Mouse (Mus musculus): Measurements from ENCODE around the gene Tmem202. TPM values are rescaled to one million over a fixed set of nuclear protein-coding genes. Genes with fewer than 3 reads are reported as not detected.

Tmem202 gene
- total and polyA plus RNA-seq, 2 experiments from 2014 or later: 0.99 to 1.4 TPM

GRCm38 (mm10) chr9:59531645-59532044 is 8.0 kb downstream of the Tmem202 start:
- TF ChIP-seq CTCF (IDR thresholded peaks at IDR 0.05): no peak
- H3K4me3 ChIP-seq (ENCODE audit: low read depth, low read length): no peak overlapping the region
- H3K36me3 ChIP-seq (ENCODE audit: insufficient read depth, low read length): no peaks in the 10 kb centered on the region
- no peak for ATAC-seq (ENCODE audit: low FRiP score)
- WGBS: 25% methylated on average over 5 of the region's 5 CpGs
- no peaks in the 10 kb centered on the region for H3K9me3 ChIP-seq (ENCODE audit: low read length)
- no peak for DNase-seq (ENCODE audit: low spot score)
- H3K27ac ChIP-seq (ENCODE audit: low read depth, low read length): no peak overlapping the region
- H3K27me3 ChIP-seq (ENCODE audit: insufficient read depth, low read length): no peaks in the 10 kb centered on the region
- no peaks in the 10 kb centered on the region for H3K4me1 ChIP-seq (ENCODE audit: insufficient read depth, low read length)
- no peak overlapping the region for H3K9ac ChIP-seq (replicated peaks; ENCODE audit: low read length, poor library complexity, severe bottlenecking)
- no peak overlapping the region for H3K4me2 ChIP-seq (ENCODE audit: low read depth, low read length, poor library complexity, severe bottlenecking)

GRCm38 (mm10) chr9:59528274-59528673 is 11.4 kb downstream of the Tmem202 start:
- no peak overlapping the region for H3K9ac ChIP-seq (replicated peaks; ENCODE audit: low read length, poor library complexity, severe bottlenecking)
- ATAC-seq (ENCODE audit: low FRiP score): no peak
- no peak for TF ChIP-seq CTCF (IDR thresholded peaks at IDR 0.05)
- H3K4me1 ChIP-seq (ENCODE audit: insufficient read depth, low read length): no peaks in the 10 kb centered on the region
- no peak overlapping the region for H3K27ac ChIP-seq (ENCODE audit: low read depth, low read length)
- H3K4me3 ChIP-seq (ENCODE audit: low read depth, low read length): no peak overlapping the region
- no peak for DNase-seq (ENCODE audit: low spot score)
- H3K36me3 ChIP-seq (ENCODE audit: insufficient read depth, low read length): no peaks in the 10 kb centered on the region
- 86% methylated on average over 2 of the region's 2 CpGs for WGBS
- H3K27me3 ChIP-seq (ENCODE audit: insufficient read depth, low read length): no peaks in the 10 kb centered on the region
- H3K4me2 ChIP-seq (ENCODE audit: low read depth, low read length, poor library complexity, severe bottlenecking): no peak overlapping the region
- no peaks in the 10 kb centered on the region for H3K9me3 ChIP-seq (ENCODE audit: low read length)

DNA sequence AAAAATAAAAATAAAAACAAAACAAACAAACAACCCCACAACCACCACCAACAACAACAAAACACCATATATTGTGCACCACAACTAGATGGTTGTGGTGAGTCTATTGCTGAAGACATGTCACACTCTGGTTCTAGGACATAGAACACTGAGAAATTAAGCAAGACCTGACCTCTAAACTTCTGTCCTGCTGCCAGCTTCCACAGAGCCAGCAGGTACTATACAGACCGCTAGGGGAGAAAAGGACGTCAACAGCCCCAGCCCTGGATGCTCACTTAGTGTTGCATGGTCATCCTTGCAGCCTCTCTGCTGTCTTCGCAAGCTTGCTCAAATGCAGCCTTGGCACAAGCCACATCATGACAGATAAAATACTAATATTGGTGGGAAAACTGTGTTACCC is 12.1 kb downstream of the Tmem202 start:
- Histone ChIP-seq H3K4me1 (ENCODE audit: insufficient read depth, low read length) (no peaks in the 10 kb centered on the region), H3K27ac (ENCODE audit: low read depth, low read length) (no peak overlapping the region), H3K4me2 (ENCODE audit: low read depth, low read length, poor library complexity, severe bottlenecking) (no peak overlapping the region), H3K27me3 (ENCODE audit: insufficient read depth, low read length) (no peaks in the 10 kb centered on the region), H3K36me3 (ENCODE audit: insufficient read depth, low read length) (no peaks in the 10 kb centered on the region), H3K4me3 (ENCODE audit: low read depth, low read length) (no peak overlapping the region), H3K9me3 (ENCODE audit: low read length) (no peaks in the 10 kb centered on the region), H3K9ac (replicated peaks; ENCODE audit: low read length, poor library complexity, severe bottlenecking) (no peak overlapping the region)
- 92% methylated on average over 3 of the region's 3 CpGs for WGBS
- no peak for TF ChIP-seq CTCF (IDR thresholded peaks at IDR 0.05)
- ATAC-seq (ENCODE audit: low FRiP score) (no peak), DNase-seq (ENCODE audit: low spot score) (no peak)

GRCm38 (mm10) chr9:59526727-59527126 is 12.9 kb downstream of the Tmem202 start:
- no peak for TF ChIP-seq CTCF (IDR thresholded peaks at IDR 0.05)
- DNase-seq (ENCODE audit: low spot score) (no peak), ATAC-seq (ENCODE audit: low FRiP score) (no peak)
- H3K27me3 ChIP-seq (ENCODE audit: insufficient read depth, low read length): no peaks in the 10 kb centered on the region
- H3K36me3 ChIP-seq (ENCODE audit: insufficient read depth, low read length): no peaks in the 10 kb centered on the region
- no peaks in the 10 kb centered on the region for H3K9me3 ChIP-seq (ENCODE audit: low read length)
- no peak overlapping the region for H3K9ac ChIP-seq (replicated peaks; ENCODE audit: low read length, poor library complexity, severe bottlenecking)
- H3K4me3 ChIP-seq (ENCODE audit: low read depth, low read length): no peak overlapping the region
- WGBS: 88% methylated on average over 6 of the region's 6 CpGs
- H3K4me1 ChIP-seq (ENCODE audit: insufficient read depth, low read length): no peaks in the 10 kb centered on the region
- no peak overlapping the region for H3K27ac ChIP-seq (ENCODE audit: low read depth, low read length)
- no peak overlapping the region for H3K4me2 ChIP-seq (ENCODE audit: low read depth, low read length, poor library complexity, severe bottlenecking)

- H3K9me3 ChIP-seq (ENCODE audit: low read length): no peaks in the 10 kb centered on the region
- H3K4me1 ChIP-seq (ENCODE audit: insufficient read depth, low read length): no peaks in the 10 kb centered on the region
- DNase-seq (ENCODE audit: low spot score) (no peak), ATAC-seq (ENCODE audit: low FRiP score) (no peak)
- TF ChIP-seq CTCF (IDR thresholded peaks at IDR 0.05): no peak
- no peaks in the 10 kb centered on the region for H3K36me3 ChIP-seq (ENCODE audit: insufficient read depth, low read length)
- no peak overlapping the region for H3K9ac ChIP-seq (replicated peaks; ENCODE audit: low read length, poor library complexity, severe bottlenecking)
- H3K27ac ChIP-seq (ENCODE audit: low read depth, low read length): no peak overlapping the region
- H3K4me2 ChIP-seq (ENCODE audit: low read depth, low read length, poor library complexity, severe bottlenecking): no peak overlapping the region
- WGBS: 70% methylated on average over 4 of the region's 4 CpGs
- no peaks in the 10 kb centered on the region for H3K27me3 ChIP-seq (ENCODE audit: insufficient read depth, low read length)
- no peak overlapping the region for H3K4me3 ChIP-seq (ENCODE audit: low read depth, low read length)
These were observed 16.7 kb downstream of the Tmem202 start for GRCm38 (mm10) chr9:59522906-59523305.

DNA sequence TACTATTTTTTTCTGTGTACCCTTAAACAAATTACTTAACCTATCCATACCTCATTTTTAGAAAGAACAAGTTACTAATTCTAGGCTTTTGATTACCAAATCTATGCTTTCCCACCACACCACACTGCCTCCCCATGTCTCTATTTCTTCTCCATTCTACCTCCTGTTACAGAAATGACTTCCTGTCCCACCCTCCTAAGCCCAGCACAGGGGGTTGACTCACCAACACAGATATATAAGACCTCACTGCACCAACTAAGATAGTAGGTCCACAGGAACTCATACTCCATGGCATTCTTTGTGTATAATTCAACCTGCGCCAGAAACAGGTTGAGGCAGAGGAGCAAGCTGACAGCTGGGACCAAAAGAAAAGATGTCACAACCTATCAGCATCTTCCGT is 20.3 kb downstream of the Tmem202 start:
- Histone ChIP-seq H3K4me2 (ENCODE audit: low read depth, low read length, poor library complexity, severe bottlenecking) (no peak overlapping the region), H3K27me3 (ENCODE audit: insufficient read depth, low read length) (no peaks in the 10 kb centered on the region), H3K4me3 (ENCODE audit: low read depth, low read length) (no peak overlapping the region), H3K36me3 (ENCODE audit: insufficient read depth, low read length) (no peaks in the 10 kb centered on the region), H3K27ac (ENCODE audit: low read depth, low read length) (no peak overlapping the region), H3K4me1 (ENCODE audit: insufficient read depth, low read length) (no peaks in the 10 kb centered on the region), H3K9ac (replicated peaks; ENCODE audit: low read length, poor library complexity, severe bottlenecking) (no peak overlapping the region), H3K9me3 (ENCODE audit: low read length) (no peaks in the 10 kb centered on the region)
- ATAC-seq (ENCODE audit: low FRiP score): no peak
- DNase-seq (ENCODE audit: low spot score): no peak
- TF ChIP-seq CTCF (IDR thresholded peaks at IDR 0.05): no peak
- WGBS: 76% methylated on average over 2 of the region's 2 CpGs

Data from midbrain, postnatal 0 days (tissue).